Mouse (Mus musculus): ENCODE results near the gene Slc25a47.

Gene Slc25a47

GRCm38 (mm10) chr12:108835840-108836409 lies at the start of gene Slc25a47, which contains the start of gene Slc25a29:
Gene Slc25a47 (plus strand): TSS chr12:108836046.
Gene Slc25a29 (minus strand): TSS chr12:108835883.
- DNase-seq (ENCODE audit: low read depth, low spot score), result peak; percentile 95

- DNase-seq (ENCODE audit: low read depth, low spot score), result no peak
These were observed 48.5 kb upstream of the Slc25a47 start for GRCm38 (mm10) chr12:108787329-108787728.

GRCm38 (mm10) chr12:108792152-108792545 lies 43.7 kb upstream of the Slc25a47 start:
- DNase-seq (ENCODE audit: low read depth, low spot score), result peak; percentile 82

- DNase-seq (ENCODE audit: low read depth, low spot score), result peak; percentile 99
These were observed 43.0 kb upstream of the Slc25a47 start, which contains the start of gene Yy1 for GRCm38 (mm10) chr12:108792546-108793452. Gene Yy1 (plus strand): TSS chr12:108792973.

GRCm38 (mm10) chr12:108793453-108793941 lies 42.3 kb upstream of the Slc25a47 start:
- DNase-seq (ENCODE audit: low read depth, low spot score), result peak; percentile 14

GRCm38 (mm10) chr12:108794078-108794711 lies 41.7 kb upstream of the Slc25a47 start:
- DNase-seq (ENCODE audit: low read depth, low spot score), result peak; percentile 84

- no peak for DNase-seq (ENCODE audit: low read depth, low spot score)
These were observed 40.8 kb upstream of the Slc25a47 start for GRCm38 (mm10) chr12:108794979-108795537.

- no peak for DNase-seq (ENCODE audit: low read depth, low spot score)
These were observed 34.2 kb upstream of the Slc25a47 start for GRCm38 (mm10) chr12:108801613-108802012.

GRCm38 (mm10) chr12:108804388-108804787 lies 31.5 kb upstream of the Slc25a47 start:
- no peak for DNase-seq (ENCODE audit: low read depth, low spot score)

- DNase-seq (ENCODE audit: low read depth, low spot score), result no peak
These were observed 27.4 kb upstream of the Slc25a47 start for GRCm38 (mm10) chr12:108808465-108808864.

- DNase-seq (ENCODE audit: low read depth, low spot score), result no peak
These were observed 26.1 kb upstream of the Slc25a47 start for GRCm38 (mm10) chr12:108809771-108810170.

GRCm38 (mm10) chr12:108810309-108810708 lies 25.5 kb upstream of the Slc25a47 start:
- DNase-seq (ENCODE audit: low read depth, low spot score), result no peak

GRCm38 (mm10) chr12:108811133-108811532 lies 24.7 kb upstream of the Slc25a47 start:
- DNase-seq (ENCODE audit: low read depth, low spot score), result peak; percentile 32

GRCm38 (mm10) chr12:108812463-108812862 lies 23.4 kb upstream of the Slc25a47 start:
- no peak for DNase-seq (ENCODE audit: low read depth, low spot score)

- DNase-seq (ENCODE audit: low read depth, low spot score), result no peak
These were observed 21.4 kb upstream of the Slc25a47 start for GRCm38 (mm10) chr12:108814470-108814869.

GRCm38 (mm10) chr12:108816569-108816968 lies 19.3 kb upstream of the Slc25a47 start:
- no peak for DNase-seq (ENCODE audit: low read depth, low spot score)

GRCm38 (mm10) chr12:108820461-108820860 lies 15.4 kb upstream of the Slc25a47 start:
- no peak for DNase-seq (ENCODE audit: low read depth, low spot score)

GRCm38 (mm10) chr12:108823036-108823435 lies 12.8 kb upstream of the Slc25a47 start:
- no peak for DNase-seq (ENCODE audit: low read depth, low spot score)

GRCm38 (mm10) chr12:108824225-108824874 lies 11.5 kb upstream of the Slc25a47 start:
- no peak for DNase-seq (ENCODE audit: low read depth, low spot score)

- DNase-seq (ENCODE audit: low read depth, low spot score), result no peak
These were observed 10.2 kb upstream of the Slc25a47 start for GRCm38 (mm10) chr12:108825561-108826224.
